Mouse (Mus musculus) lung, postnatal 0 days (tissue): ENCODE data around the gene Dnajc7. TPM values are rescaled to one million over a fixed set of nuclear protein-coding genes. Genes with fewer than 3 reads are reported as not detected.

Experiments
- ATAC-seq: fragments of 200-750 bp; cut with Nextera tagmentation; 2 replicates; pipeline ENCODE4 v1.8.0; 2017; ENCODE audit warnings: moderate library complexity
- DNase-seq: peaks from one replicate; pipeline ENCODE4 v3.0.0-alpha.2; 2016; ENCODE audit warnings: low spot score
- H3K27ac ChIP-seq: fragments of 300-500 bp; sonication (generic); 2 replicates; pipeline ENCODE4 v1.5.1; 2014; ENCODE audit warnings: antibody characterized with exemption, mild to moderate bottlenecking, low read length, mixed read lengths
- H3K27me3 ChIP-seq: fragments of 300-500 bp; sonication (generic); replicated peaks from 2 replicates; pipeline ENCODE4 v1.6.1; 2014; ENCODE audit warnings: low read length, mixed read lengths; ENCODE audit not compliant: insufficient read depth
- H3K36me3 ChIP-seq: fragments of 300-500 bp; sonication (generic); 2 replicates; pipeline ENCODE4 v1.6.1; 2014; ENCODE audit warnings: low read length, mixed read lengths; ENCODE audit not compliant: insufficient read depth
- H3K4me1 ChIP-seq: fragments of 300-500 bp; sonication (generic); 2 replicates; pipeline ENCODE4 v1.6.1; 2014; ENCODE audit warnings: antibody characterized with exemption, low read depth, low read length, mixed read lengths; ENCODE audit not compliant: insufficient read depth
- H3K4me2 ChIP-seq: fragments of 300-500 bp; sonication (generic); replicated peaks from 2 replicates; pipeline ENCODE4 v1.6.1; 2014; ENCODE audit warnings: low read depth, mild to moderate bottlenecking, low read length, moderate library complexity, mixed read lengths
- H3K4me3 ChIP-seq: fragments of 300-500 bp; sonication (generic); 2 replicates; pipeline ENCODE4 v1.5.1; 2014; ENCODE audit warnings: low read depth, low read length
- H3K9ac ChIP-seq: fragments of 300-500 bp; sonication (generic); replicated peaks from 2 replicates; pipeline ENCODE4 v1.6.1; 2014; ENCODE audit warnings: low read depth, mild to moderate bottlenecking
- H3K9me3 ChIP-seq: fragments of 300-500 bp; sonication (generic); 2 replicates; pipeline ENCODE4 v1.6.1; 2016; ENCODE audit warnings: low read length, mixed read lengths
- CTCF ChIP-seq: IDR thresholded peaks from 2 replicates; pipeline ENCODE4 v1.5.1; 2016; ENCODE audit warnings: antibody characterized with exemption, mild to moderate bottlenecking
- EP300 ChIP-seq: IDR thresholded peaks from 2 replicates; pipeline ENCODE4 v1.6.1; 2016; ENCODE audit warnings: antibody characterized with exemption, mild to moderate bottlenecking, control low read depth
- WGBS: fragments of 180-500 bp; shearing (Covaris S2); extraction: QIAGEN DNeasy Blood & Tissue Kit; methylation state at CpG from one replicate; pipeline ENCODE4 v1.1.7; 2014; 5-methylcytosine and 5-hydroxymethylcytosine counted together
- polyA plus RNA-seq: library from polyadenylated mRNA; unstranded; fragments of >200 nt; fragmentation: Nextera tagmentation; extraction: Ambion mirVana; gene quantifications from 2 replicates; pipeline ENCODE4 v1.2.1, GENCODE M21; 2015

Gene Dnajc7
- polyA plus RNA-seq, 1 experiment from 2014 or later: 99.1 TPM

- TF ChIP-seq CTCF (no peak), EP300 (no peak)
- 86% methylated on average over 8 of the region's 8 CpGs for WGBS
- ATAC-seq (no peak), DNase-seq (no peak)
- Histone ChIP-seq H3K4me3 (no peak overlapping the region), H3K4me2 (no peak overlapping the region), H3K36me3 (peaks cover 17% of the 10 kb centered on the region; the same call in 1 of the 2 replicates), H3K27me3 (no peaks in the 10 kb centered on the region), H3K4me1 (peaks cover 9% of the 10 kb centered on the region), H3K27ac (no peak overlapping the region), H3K9ac (no peak overlapping the region), H3K9me3 (no peaks in the 10 kb centered on the region)
Measured at GRCm38 (mm10) chr11:100603813-100604212, 16.2 kb downstream of the Dnajc7 start.

- ATAC-seq (no peak), DNase-seq (no peak)
- H3K9me3 ChIP-seq: no peaks in the 10 kb centered on the region
- H3K4me1 ChIP-seq: 0 out of 2 replicates have a peak, but pooled peaks cover 4% of the 10 kb centered on the region
- H3K4me3 ChIP-seq: no peak overlapping the region
- peaks cover 22% of the 10 kb centered on the region; the same call in 1 of the 2 replicates for H3K36me3 ChIP-seq
- TF ChIP-seq CTCF (no peak), EP300 (no peak)
- no peak overlapping the region for H3K9ac ChIP-seq
- WGBS: 82% methylated on average over 9 of the region's 9 CpGs
- no peaks in the 10 kb centered on the region for H3K27me3 ChIP-seq
- no peak overlapping the region for H3K4me2 ChIP-seq
- no peak overlapping the region for H3K27ac ChIP-seq
Measured at GRCm38 (mm10) chr11:100603155-100603554, 16.8 kb downstream of the Dnajc7 start.

- Histone ChIP-seq H3K4me2 (no peak overlapping the region), H3K9ac (no peak overlapping the region), H3K36me3 (peaks cover 31% of the 10 kb centered on the region), H3K4me3 (no peak overlapping the region), H3K27ac (no peak overlapping the region), H3K27me3 (no peaks in the 10 kb centered on the region), H3K9me3 (no peaks in the 10 kb centered on the region), H3K4me1 (0 out of 2 replicates have a peak, but pooled peaks cover 4% of the 10 kb centered on the region)
- no peak for ATAC-seq
- TF ChIP-seq EP300 (no peak), CTCF (no peak)
- 91% methylated on average over 3 of the region's 3 CpGs for WGBS
- DNase-seq: no peak
Measured at GRCm38 (mm10) chr11:100601372-100601771, 18.6 kb downstream of the Dnajc7 start.

GRCm38 (mm10) chr11:100598074-100598473 is 21.9 kb downstream of the Dnajc7 start:
- H3K9me3 ChIP-seq: no peaks in the 10 kb centered on the region
- no peak for TF ChIP-seq EP300
- no peak for TF ChIP-seq CTCF
- no peak overlapping the region for H3K27ac ChIP-seq
- no peak overlapping the region for H3K9ac ChIP-seq
- DNase-seq: no peak
- no peaks in the 10 kb centered on the region for H3K4me1 ChIP-seq
- 77% methylated on average over 4 of the region's 4 CpGs for WGBS
- no peak overlapping the region for H3K4me3 ChIP-seq
- H3K4me2 ChIP-seq: no peak overlapping the region
- H3K27me3 ChIP-seq: no peaks in the 10 kb centered on the region
- no peak for ATAC-seq
- peaks cover 45% of the 10 kb centered on the region for H3K36me3 ChIP-seq

- TF ChIP-seq CTCF (no peak), EP300 (no peak)
- Histone ChIP-seq H3K9ac (no peak overlapping the region), H3K4me3 (no peak overlapping the region), H3K4me1 (no peaks in the 10 kb centered on the region), H3K36me3 (peaks cover 58% of the 10 kb centered on the region), H3K9me3 (no peaks in the 10 kb centered on the region), H3K4me2 (no peak overlapping the region), H3K27ac (no peak overlapping the region), H3K27me3 (no peaks in the 10 kb centered on the region)
- DNase-seq (no peak), ATAC-seq (no peak)
- 76% methylated on average over 4 of the region's 4 CpGs for WGBS
Measured at GRCm38 (mm10) chr11:100595533-100595932, 24.4 kb downstream of the Dnajc7 start.

GRCm38 (mm10) chr11:100594608-100595007 is 25.4 kb downstream of the Dnajc7 start:
- Histone ChIP-seq H3K4me1 (no peaks in the 10 kb centered on the region), H3K4me2 (no peak overlapping the region), H3K9me3 (no peaks in the 10 kb centered on the region), H3K27ac (no peak overlapping the region), H3K27me3 (no peaks in the 10 kb centered on the region), H3K9ac (no peak overlapping the region), H3K36me3 (peaks cover 54% of the 10 kb centered on the region), H3K4me3 (no peak overlapping the region)
- TF ChIP-seq EP300 (no peak), CTCF (no peak)
- DNase-seq (no peak), ATAC-seq (no peak)
- WGBS: 86% methylated on average over 7 of the region's 7 CpGs
